Mouse (Mus musculus) granulocyte monocyte progenitor cell, adult 5-6 weeks (primary cell): ENCODE measurements around the gene Krt80. TPM values are rescaled to one million over a fixed set of nuclear protein-coding genes. Genes with fewer than 3 reads are reported as not detected.

Source experiments
- ATAC-seq: replicated peaks from 2 replicates; pipeline ENCODE4 v1.8.0; 2016; ENCODE audit warnings: mild to moderate bottlenecking, moderate TSS enrichment, inconsistent platforms; ENCODE audit not compliant: poor library complexity, severe bottlenecking
- total RNA-seq, 2 experiments: library from RNA; stranded (forward) in 1 of 2; stranded (reverse) in 1 of 2; fragments of 200-712, 200-1000 nt in 1 of 2; fragments of >200 nt in 1 of 2; fragmentation: Nextera tagmentation in 1 of 2; gene quantifications; 2 replicates each; pipeline ENCODE4 v1.2.3; 2014 to 2017

The Krt80 gene
- total RNA-seq, 2 experiments from 2014 or later: 1.2 to 3.2 TPM

GRCm38 (mm10) chr15:101320010-101320617 lies 49.8 kb downstream of the Krt80 start:
- ATAC-seq: no peak

- no peak for ATAC-seq
Observed at GRCm38 (mm10) chr15:101318889-101319765, 50.8 kb downstream of the Krt80 start.

GRCm38 (mm10) chr15:101317814-101318500 lies 52.0 kb downstream of the Krt80 start:
- peak; percentile 56 for ATAC-seq

GRCm38 (mm10) chr15:101316913-101317813 lies 52.8 kb downstream of the Krt80 start:
- ATAC-seq: no peak

- no peak for ATAC-seq
Observed at GRCm38 (mm10) chr15:101316279-101316912, 53.6 kb downstream of the Krt80 start.

GRCm38 (mm10) chr15:101315832-101316231 lies 54.1 kb downstream of the Krt80 start:
- ATAC-seq: peak; percentile 69

GRCm38 (mm10) chr15:101315378-101315777 lies 54.6 kb downstream of the Krt80 start:
- no peak for ATAC-seq

- no peak for ATAC-seq
Observed at GRCm38 (mm10) chr15:101312006-101312405, 58.0 kb downstream of the Krt80 start.

GRCm38 (mm10) chr15:101311087-101311770 lies 58.7 kb downstream of the Krt80 start:
- ATAC-seq: no peak

GRCm38 (mm10) chr15:101309493-101309892 lies 60.5 kb downstream of the Krt80 start:
- no peak for ATAC-seq

- peak; percentile 82 for ATAC-seq
Observed at GRCm38 (mm10) chr15:101308440-101309348, 61.3 kb downstream of the Krt80 start.

- no peak for ATAC-seq
Observed at GRCm38 (mm10) chr15:101306459-101306858, 63.5 kb downstream of the Krt80 start.

- no peak for ATAC-seq
Observed at GRCm38 (mm10) chr15:101303830-101304229, 66.1 kb downstream of the Krt80 start.

- ATAC-seq: no peak
Observed at GRCm38 (mm10) chr15:101302201-101302600, 67.8 kb downstream of the Krt80 start.

- ATAC-seq: no peak
Observed at GRCm38 (mm10) chr15:101300128-101300527, 69.8 kb downstream of the Krt80 start.

- no peak for ATAC-seq
Observed at GRCm38 (mm10) chr15:101299480-101299960, 70.4 kb downstream of the Krt80 start.

- peak; percentile 52; the same call in 1 of the 2 replicates for ATAC-seq
Observed at GRCm38 (mm10) chr15:101298550-101298949, 71.4 kb downstream of the Krt80 start.

GRCm38 (mm10) chr15:101297988-101298387 lies 72.0 kb downstream of the Krt80 start:
- peak; percentile 86 for ATAC-seq
